Mouse (Mus musculus): ENCODE data around the gene AU040320.

The AU040320 gene

GRCm38 (mm10) chr4:126753268-126754230 lies at the start of gene AU040320, which contains the start of gene Ncdn:
Gene AU040320 (plus strand): TSS chr4:126753544.
Gene Ncdn (minus strand): TSS chr4:126753438.
- peak; percentile 95 for DNase-seq (ENCODE audit: low spot score)

GRCm38 (mm10) chr4:126706630-126707438 lies 46.5 kb upstream of the AU040320 start:
- peak; percentile 76 for DNase-seq (ENCODE audit: low spot score)

GRCm38 (mm10) chr4:126707439-126707826 lies 45.9 kb upstream of the AU040320 start:
- DNase-seq (ENCODE audit: low spot score): no peak

- DNase-seq (ENCODE audit: low spot score): no peak
Measured at GRCm38 (mm10) chr4:126732111-126732510, 21.2 kb upstream of the AU040320 start.

DNA sequence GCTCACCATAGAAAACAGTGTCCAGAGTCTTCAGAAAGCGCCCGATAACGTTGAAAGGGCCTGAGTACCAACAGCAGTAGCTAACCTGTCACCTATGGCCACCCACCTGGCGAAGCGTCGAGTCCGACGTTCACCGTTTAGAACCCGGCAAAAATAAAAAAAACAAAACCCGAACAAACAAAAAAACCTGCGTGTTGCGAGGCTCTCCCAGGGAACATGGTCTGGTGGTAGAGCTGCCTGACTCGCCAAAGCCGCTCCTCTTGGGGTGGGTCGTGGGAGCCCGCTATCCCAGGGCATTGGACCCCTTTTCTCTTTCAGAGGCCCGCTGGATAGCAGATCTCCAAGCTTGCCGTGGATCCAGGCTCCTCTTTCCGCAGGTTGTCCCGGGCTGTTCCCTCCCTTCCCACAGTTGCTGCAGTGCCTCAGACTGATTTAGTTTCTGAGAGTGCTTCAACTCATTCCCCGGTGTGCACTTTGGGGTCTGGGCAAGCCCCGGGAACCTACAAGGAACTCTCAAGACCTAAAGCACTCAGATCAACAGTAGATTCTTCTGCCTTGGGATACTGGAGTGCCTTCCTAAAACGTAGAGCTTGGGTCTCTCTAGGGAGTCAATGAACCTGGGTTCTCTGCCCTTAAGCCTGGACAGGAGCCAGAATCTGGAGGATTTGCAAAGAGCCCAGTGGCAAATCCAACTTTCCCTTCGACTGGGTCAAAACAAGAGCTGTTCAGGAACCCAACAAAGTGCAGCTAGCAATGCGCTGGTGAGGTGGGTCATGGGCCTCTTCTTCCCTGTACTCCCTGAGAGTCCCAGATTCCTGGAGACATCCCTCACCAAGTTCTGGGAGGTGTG lies 20.6 kb upstream of the AU040320 start:
- no peak for DNase-seq (ENCODE audit: low spot score)

DNA sequence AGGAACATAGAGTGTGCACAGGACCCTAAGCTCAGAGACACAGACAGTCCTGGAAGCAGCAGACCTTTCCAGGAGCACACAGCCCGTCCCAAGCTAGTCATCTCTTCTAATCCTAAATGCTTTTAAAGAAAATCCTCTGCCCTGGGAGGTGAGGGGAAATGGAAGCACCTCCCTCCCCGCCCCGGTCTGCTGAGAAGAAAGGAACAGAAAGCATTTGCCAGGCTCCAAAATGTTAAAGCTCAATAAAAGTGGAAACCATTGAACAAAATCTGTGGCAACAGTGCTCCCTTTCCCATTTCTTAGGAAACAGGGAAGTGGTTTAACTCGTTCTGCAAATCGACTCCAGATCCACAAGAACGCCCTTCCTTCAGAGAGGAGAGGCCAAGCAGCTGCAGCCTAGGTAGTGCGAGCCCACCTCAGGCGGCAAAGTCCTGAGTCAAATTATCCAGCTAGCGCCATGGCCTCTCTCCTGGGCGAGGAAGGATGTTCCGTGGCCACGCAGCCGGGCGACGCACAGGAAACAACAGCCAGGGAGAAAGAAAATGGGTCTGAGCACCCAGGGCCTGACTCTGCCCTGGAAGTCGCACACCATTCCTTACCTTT lies 19.2 kb upstream of the AU040320 start:
- DNase-seq (ENCODE audit: low spot score): no peak

DNA sequence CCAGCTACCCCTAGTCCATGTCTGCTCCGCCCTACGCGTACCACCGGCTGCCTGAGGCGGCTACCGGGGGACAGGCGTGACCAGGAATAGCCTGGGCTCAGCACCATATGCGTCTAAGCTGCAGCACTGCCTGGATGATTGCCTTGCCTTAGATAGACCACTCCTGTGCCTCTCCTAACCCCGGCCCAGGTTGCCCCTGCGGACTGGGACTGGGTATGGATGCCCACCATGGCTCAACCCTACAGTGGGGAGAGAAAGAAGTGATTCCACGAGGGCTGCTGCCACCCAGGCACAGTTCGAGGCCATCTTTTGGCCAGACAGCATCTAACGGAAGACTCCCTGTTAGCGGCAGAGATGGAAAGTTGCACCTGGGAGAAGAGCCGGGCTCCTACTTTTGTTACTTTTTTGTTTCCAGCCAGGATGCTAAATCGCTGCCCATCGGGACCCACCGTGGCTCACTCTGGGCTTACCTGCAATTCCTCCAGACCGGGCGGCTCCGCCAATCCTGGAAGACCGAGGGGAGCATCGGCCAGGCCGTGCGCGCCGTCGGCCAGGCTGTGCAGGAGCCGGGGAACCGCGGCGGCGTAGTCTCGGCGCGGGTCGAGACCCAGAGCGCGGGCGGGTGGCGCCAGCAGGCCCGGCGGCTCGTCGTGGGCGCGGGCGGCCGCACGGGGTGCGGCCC lies 18.5 kb upstream of the AU040320 start:
- no peak for DNase-seq (ENCODE audit: low spot score)

- DNase-seq (ENCODE audit: low spot score): no peak
Measured at GRCm38 (mm10) chr4:126735382-126736000, 17.9 kb upstream of the AU040320 start.

DNA sequence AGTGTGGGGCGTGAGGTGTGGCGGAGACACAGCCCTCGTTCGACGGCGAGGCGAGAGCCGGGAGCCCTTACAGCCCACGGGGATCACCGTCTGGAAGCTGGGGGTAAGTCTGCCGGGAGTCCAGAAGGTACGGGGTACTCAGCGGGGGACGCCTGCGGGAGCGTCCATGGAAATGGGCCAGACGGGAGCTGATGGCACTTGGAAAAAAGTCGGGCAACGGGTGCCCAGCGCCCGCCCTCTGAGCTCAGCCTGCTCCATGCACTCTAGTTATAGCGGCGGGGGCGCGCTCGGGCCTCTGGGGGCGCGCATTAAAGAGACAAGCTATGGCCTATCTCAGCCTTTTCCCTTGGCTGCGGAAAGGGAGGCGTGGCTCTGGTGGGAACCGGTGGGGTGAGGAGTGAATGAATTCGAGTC lies 17.3 kb upstream of the AU040320 start, which contains the start of gene Tfap2e:
Tfap2e (minus strand) TSS at position 240 of the 414 bp plus-strand sequence.
- DNase-seq (ENCODE audit: low spot score): no peak

DNA sequence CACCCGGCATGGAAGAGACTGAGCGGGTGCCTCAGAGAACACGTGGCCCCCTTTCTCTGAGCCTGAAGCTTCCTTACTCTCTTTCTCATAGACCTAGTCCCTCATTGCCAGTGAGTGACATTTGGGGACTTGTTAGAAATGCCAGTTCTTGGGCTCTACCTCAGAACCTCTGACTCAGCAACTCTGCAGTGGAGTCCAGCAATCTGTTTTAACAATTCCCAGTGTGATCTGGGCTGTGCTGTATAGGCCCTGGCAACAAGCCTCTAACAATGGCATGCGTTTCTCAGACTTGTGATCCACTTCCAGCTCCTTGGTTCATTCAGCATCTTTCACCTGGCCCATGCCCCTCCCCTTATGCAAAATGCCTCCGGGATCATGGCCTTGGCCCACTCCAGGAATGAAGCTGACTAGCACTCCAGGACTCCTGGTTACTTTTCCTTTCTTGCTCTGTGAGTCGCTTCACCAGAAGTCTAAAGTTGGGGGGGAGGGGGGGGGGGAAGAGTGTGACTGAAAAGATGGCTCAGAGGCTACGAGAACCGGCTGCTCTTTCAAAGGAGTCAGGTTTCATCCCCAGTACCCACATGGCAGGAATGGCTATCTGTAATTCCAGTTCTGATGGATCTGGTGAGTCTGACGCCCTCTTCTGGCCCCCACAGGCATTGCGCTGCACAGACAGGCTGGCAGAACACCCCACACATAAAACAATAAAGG lies 13.2 kb upstream of the AU040320 start:
- DNase-seq (ENCODE audit: low spot score): no peak

GRCm38 (mm10) chr4:126741448-126741847 lies 11.9 kb upstream of the AU040320 start:
- DNase-seq (ENCODE audit: low spot score): peak; percentile 72

- no peak for DNase-seq (ENCODE audit: low spot score)
Measured at GRCm38 (mm10) chr4:126742976-126743375, 10.4 kb upstream of the AU040320 start.

- DNase-seq (ENCODE audit: low spot score): no peak
Measured at GRCm38 (mm10) chr4:126743713-126744112, 9.6 kb upstream of the AU040320 start.

- DNase-seq (ENCODE audit: low spot score): no peak
Measured at GRCm38 (mm10) chr4:126744831-126745230, 8.5 kb upstream of the AU040320 start.

GRCm38 (mm10) chr4:126745506-126746193 lies 7.7 kb upstream of the AU040320 start:
- peak; percentile 45 for DNase-seq (ENCODE audit: low spot score)

GRCm38 (mm10) chr4:126746194-126746840 lies 7.0 kb upstream of the AU040320 start:
- DNase-seq (ENCODE audit: low spot score): no peak

GRCm38 (mm10) chr4:126748381-126748780 lies 5.0 kb upstream of the AU040320 start:
- no peak for DNase-seq (ENCODE audit: low spot score)

GRCm38 (mm10) chr4:126749553-126749952 lies 3.8 kb upstream of the AU040320 start:
- no peak for DNase-seq (ENCODE audit: low spot score)

Data from MN1 (cell line).